Mouse (Mus musculus): Measurements from ENCODE around the gene S100g. TPM values are rescaled to one million over a fixed set of nuclear protein-coding genes. Genes with fewer than 3 reads are reported as not detected.

S100g gene
- polyA plus RNA-seq, 1 experiment, result not detected

Other genes starting within 250 kb of the S100g start
- gene Rbbp7, start 204.2 kb downstream of the S100g start, polyA plus RNA-seq (2012; ENCODE audit: insufficient read depth, insufficient read length, missing spikeins), result 57.3 and 65.9 TPM in 2 replicates
- gene Txlng, start 135.1 kb downstream of the S100g start, polyA plus RNA-seq (2012; ENCODE audit: insufficient read depth, insufficient read length, missing spikeins), result 24.7 and 25.5 TPM in 2 replicates
- gene Syap1, start 76.2 kb downstream of the S100g start, polyA plus RNA-seq (2012; ENCODE audit: insufficient read depth, insufficient read length, missing spikeins), result 135 and 150 TPM in 2 replicates
- gene Ctps2, start 63.4 kb downstream of the S100g start, polyA plus RNA-seq (2012; ENCODE audit: insufficient read depth, insufficient read length, missing spikeins), result 43.3 and 43.7 TPM in 2 replicates

All from brown adipose tissue, adult 24 weeks (tissue).